Mouse (Mus musculus): Measurements from ENCODE around the gene Rassf4. TPM values are rescaled to one million over a fixed set of nuclear protein-coding genes. Genes with fewer than 3 reads are reported as not detected.

Rassf4 gene
- total and polyA plus RNA-seq, 2 experiments from 2014 or later = 7.0 to 8.1 TPM

- DNase-seq (ENCODE audit: low spot score) (no peak), ATAC-seq (ENCODE audit: low FRiP score) (no peak)
- H3K36me3 ChIP-seq (ENCODE audit: insufficient read depth, low read length) = no peaks in the 10 kb centered on the region
- H3K4me1 ChIP-seq (ENCODE audit: insufficient read depth, low read length) = no peaks in the 10 kb centered on the region
- TF ChIP-seq CTCF (IDR thresholded peaks at IDR 0.05) = no peak
- H3K4me2 ChIP-seq (ENCODE audit: low read depth, low read length, poor library complexity, severe bottlenecking) = no peak overlapping the region
- no peak overlapping the region for H3K9ac ChIP-seq (replicated peaks; ENCODE audit: low read length, poor library complexity, severe bottlenecking)
- H3K4me3 ChIP-seq (ENCODE audit: low read depth, low read length) = no peak overlapping the region
- WGBS = 81% methylated on average over 6 of the region's 6 CpGs
- H3K9me3 ChIP-seq (ENCODE audit: low read length) = no peaks in the 10 kb centered on the region
- no peaks in the 10 kb centered on the region for H3K27me3 ChIP-seq (ENCODE audit: insufficient read depth, low read length)
- H3K27ac ChIP-seq (ENCODE audit: low read depth, low read length) = no peak overlapping the region
These were observed 9.7 kb downstream of the Rassf4 start for GRCm38 (mm10) chr6:116664031-116664430.

- DNase-seq (ENCODE audit: low spot score) = no peak
- TF ChIP-seq CTCF (IDR thresholded peaks at IDR 0.05) = no peak
- 88% methylated on average over 2 of the region's 2 CpGs for WGBS
- Histone ChIP-seq H3K4me3 (ENCODE audit: low read depth, low read length) (no peak overlapping the region), H3K9me3 (ENCODE audit: low read length) (no peaks in the 10 kb centered on the region), H3K36me3 (ENCODE audit: insufficient read depth, low read length) (no peaks in the 10 kb centered on the region), H3K4me2 (ENCODE audit: low read depth, low read length, poor library complexity, severe bottlenecking) (no peak overlapping the region), H3K4me1 (ENCODE audit: insufficient read depth, low read length) (no peaks in the 10 kb centered on the region), H3K27me3 (ENCODE audit: insufficient read depth, low read length) (no peaks in the 10 kb centered on the region), H3K27ac (ENCODE audit: low read depth, low read length) (no peak overlapping the region), H3K9ac (replicated peaks; ENCODE audit: low read length, poor library complexity, severe bottlenecking) (no peak overlapping the region)
- no peak for ATAC-seq (ENCODE audit: low FRiP score)
These were observed 10.4 kb downstream of the Rassf4 start for GRCm38 (mm10) chr6:116663364-116663763.

GRCm38 (mm10) chr6:116653684-116654454, 19.9 kb downstream of the Rassf4 start:
- Histone ChIP-seq H3K9me3 (ENCODE audit: low read length) (no peaks in the 10 kb centered on the region), H3K27me3 (ENCODE audit: insufficient read depth, low read length) (no peaks in the 10 kb centered on the region), H3K36me3 (ENCODE audit: insufficient read depth, low read length) (no peaks in the 10 kb centered on the region), H3K9ac (replicated peaks; ENCODE audit: low read length, poor library complexity, severe bottlenecking) (no peak overlapping the region), H3K27ac (ENCODE audit: low read depth, low read length) (no peak overlapping the region), H3K4me1 (ENCODE audit: insufficient read depth, low read length) (no peaks in the 10 kb centered on the region), H3K4me2 (ENCODE audit: low read depth, low read length, poor library complexity, severe bottlenecking) (no peak overlapping the region), H3K4me3 (ENCODE audit: low read depth, low read length) (no peak overlapping the region)
- peak; percentile 89 for DNase-seq (ENCODE audit: low spot score)
- ATAC-seq (ENCODE audit: low FRiP score) = peak; percentile 70
- 51% methylated on average over 9 of the region's 9 CpGs for WGBS
- TF ChIP-seq CTCF (IDR thresholded peaks at IDR 0.05) = peak; percentile 93

GRCm38 (mm10) chr6:116653191-116653590, 20.6 kb downstream of the Rassf4 start:
- H3K4me2 ChIP-seq (ENCODE audit: low read depth, low read length, poor library complexity, severe bottlenecking) = no peak overlapping the region
- no peaks in the 10 kb centered on the region for H3K9me3 ChIP-seq (ENCODE audit: low read length)
- no peak overlapping the region for H3K4me3 ChIP-seq (ENCODE audit: low read depth, low read length)
- H3K27ac ChIP-seq (ENCODE audit: low read depth, low read length) = no peak overlapping the region
- no peak for ATAC-seq (ENCODE audit: low FRiP score)
- no peak for DNase-seq (ENCODE audit: low spot score)
- H3K27me3 ChIP-seq (ENCODE audit: insufficient read depth, low read length) = no peaks in the 10 kb centered on the region
- no peaks in the 10 kb centered on the region for H3K36me3 ChIP-seq (ENCODE audit: insufficient read depth, low read length)
- WGBS = 79% methylated on average over 3 of the region's 3 CpGs
- no peak for TF ChIP-seq CTCF (IDR thresholded peaks at IDR 0.05)
- no peaks in the 10 kb centered on the region for H3K4me1 ChIP-seq (ENCODE audit: insufficient read depth, low read length)
- no peak overlapping the region for H3K9ac ChIP-seq (replicated peaks; ENCODE audit: low read length, poor library complexity, severe bottlenecking)

GRCm38 (mm10) chr6:116651437-116652118, 22.2 kb downstream of the Rassf4 start:
- Histone ChIP-seq H3K4me1 (ENCODE audit: insufficient read depth, low read length) (no peaks in the 10 kb centered on the region), H3K4me3 (ENCODE audit: low read depth, low read length) (no peak overlapping the region), H3K36me3 (ENCODE audit: insufficient read depth, low read length) (no peaks in the 10 kb centered on the region), H3K9me3 (ENCODE audit: low read length) (no peaks in the 10 kb centered on the region), H3K4me2 (ENCODE audit: low read depth, low read length, poor library complexity, severe bottlenecking) (no peak overlapping the region), H3K27ac (ENCODE audit: low read depth, low read length) (no peak overlapping the region), H3K9ac (replicated peaks; ENCODE audit: low read length, poor library complexity, severe bottlenecking) (no peak overlapping the region), H3K27me3 (ENCODE audit: insufficient read depth, low read length) (no peaks in the 10 kb centered on the region)
- peak; percentile 43 for TF ChIP-seq CTCF (IDR thresholded peaks at IDR 0.05)
- WGBS = 78% methylated on average over 20 of the region's 20 CpGs
- ATAC-seq (ENCODE audit: low FRiP score) (no peak), DNase-seq (ENCODE audit: low spot score) (no peak)

GRCm38 (mm10) chr6:116650406-116650805, 23.3 kb downstream of the Rassf4 start, which contains the start of gene Depp1:
Gene Depp1, plus strand, starts transcription at chr6:116650609.
- no peak within 1 kb of the TSS for H3K4me2 ChIP-seq (ENCODE audit: low read depth, low read length, poor library complexity, severe bottlenecking)
- no peak within 1 kb of the TSS for H3K4me3 ChIP-seq (ENCODE audit: low read depth, low read length)
- H3K9ac ChIP-seq (replicated peaks; ENCODE audit: low read length, poor library complexity, severe bottlenecking) = no peak within 1 kb of the TSS
- no peak for TF ChIP-seq CTCF (IDR thresholded peaks at IDR 0.05)
- H3K27me3 ChIP-seq (ENCODE audit: insufficient read depth, low read length) = no peaks in the 10 kb centered on the region
- H3K9me3 ChIP-seq (ENCODE audit: low read length) = no peaks in the 10 kb centered on the region
- no peak within 1 kb of the TSS for H3K27ac ChIP-seq (ENCODE audit: low read depth, low read length)
- no peaks in the 10 kb centered on the region for H3K36me3 ChIP-seq (ENCODE audit: insufficient read depth, low read length)
- ATAC-seq (ENCODE audit: low FRiP score) = no peak
- no peaks in the 10 kb centered on the region for H3K4me1 ChIP-seq (ENCODE audit: insufficient read depth, low read length)
- 72% methylated on average over 6 of the region's 6 CpGs for WGBS
- no peak for DNase-seq (ENCODE audit: low spot score)

Measured in midbrain, postnatal 0 days (tissue).